Mouse (Mus musculus) C2C12 (cell line): ENCODE measurements at regions not wholly inside any gene's neighbourhood (a gene's known extent, or its start where the extent isn't known, plus 50 kb on each side); places are given as distances from the start of the nearest gene placed in this dataset.

ENCODE experiments used
- CTCF ChIP-seq: IDR thresholded peaks from one replicate; pipeline ENCODE4 v1.5.1; 2011; ENCODE audit not compliant: control insufficient read depth, insufficient read depth, insufficient read length
- MAX ChIP-seq: IDR thresholded peaks from one replicate; pipeline ENCODE4 v1.6.1; 2011; ENCODE audit warnings: mild to moderate bottlenecking, control low read depth
- MYOG ChIP-seq: IDR thresholded peaks from one replicate; pipeline ENCODE4 v1.6.1; 2011; ENCODE audit not compliant: control insufficient read depth, insufficient read length; ENCODE audit errors: extremely low read depth

- TF ChIP-seq CTCF (peak; percentile 40), MAX (no peak), MYOG (no peak)
Measured at GRCm38 (mm10) chr19:36183127-36183526, 63.2 kb upstream of the Ankrd1 start.
